Mouse (Mus musculus) MEL (cell line): ENCODE results near the gene Tlr4.

ENCODE experiments used
- CTCF ChIP-seq, 3 experiments: IDR thresholded peaks in 2 of 3; conservative IDR thresholded peaks in 1 of 3; 2 replicates each; pipeline ENCODE4 v1.5.1; 2011 to 2012; ENCODE audit warnings: low read length in 3 of 3, low read depth in 2 of 3, mild to moderate bottlenecking in 2 of 3, improper control_type of control experiment in 1 of 3, inconsistent platforms in 1 of 3, mixed read lengths in 1 of 3, moderate library complexity in 1 of 3; ENCODE audit not compliant: control insufficient read depth in 1 of 3, insufficient read depth in 1 of 3, poor library complexity in 1 of 3, severe bottlenecking in 1 of 3
- TAL1 ChIP-seq: IDR thresholded peaks from 2 replicates; pipeline ENCODE4 v1.6.1; 2012; ENCODE audit warnings: mild to moderate bottlenecking, inconsistent platforms, low read length, moderate library complexity, mixed read lengths

GRCm38 (mm10) chr4:66873342-66873741 is 46.0 kb downstream of the Tlr4 start:
- TF ChIP-seq CTCF (IDR thresholded peaks at IDR 0.05 in 2 of 3, conservative IDR thresholded peaks at IDR 0.05 in 1 of 3; ENCODE audit: control insufficient read depth in 1 of 3, insufficient read depth in 1 of 3, low read depth in 2 of 3, low read length in 3 of 3, poor library complexity in 1 of 3, severe bottlenecking in 1 of 3): no peak
- TF ChIP-seq TAL1: no peak
